Mouse (Mus musculus): ENCODE results near the gene Vamp1. TPM values are rescaled to one million over a fixed set of nuclear protein-coding genes. Genes with fewer than 3 reads are reported as not detected.

Gene Vamp1
- polyA plus RNA-seq, 1 experiment from 2014 or later, result 1.7 TPM

DNA sequence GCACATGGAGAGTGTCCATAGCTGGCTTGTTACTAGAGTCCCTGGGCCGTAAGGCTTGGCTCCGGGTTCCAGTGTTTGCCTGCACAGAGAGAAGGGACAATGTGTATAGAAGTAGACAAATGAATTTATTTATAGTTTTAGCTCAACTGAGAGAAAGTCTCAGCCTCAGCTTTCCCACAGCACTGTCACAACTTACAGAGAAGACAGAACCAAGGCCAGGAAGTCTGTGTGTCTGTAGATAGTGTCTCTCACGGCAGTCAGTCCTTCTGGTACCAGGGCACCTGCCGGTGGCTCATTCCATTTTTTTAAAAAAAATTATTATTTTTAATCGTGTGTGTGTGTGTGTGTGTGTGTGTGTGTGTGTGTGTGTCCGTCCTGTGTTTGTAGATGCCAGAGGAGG lies 17.2 kb downstream of the Vamp1 start:
- WGBS, result 50% methylated on average over 6 of the region's 6 CpGs
- H3K4me2 ChIP-seq, result peak overlapping the region; percentile 80
- H3K27me3 ChIP-seq (replicated peaks; ENCODE audit: control insufficient read depth, insufficient read depth, low read length), result no peaks in the 10 kb centered on the region
- peaks cover 15% of the 10 kb centered on the region for H3K4me1 ChIP-seq (replicated peaks; ENCODE audit: control insufficient read depth, insufficient read depth, low read length)
- H3K9ac ChIP-seq (ENCODE audit: low read depth, low read length), result peak overlapping the region; percentile 71; the same call in 1 of the 2 replicates
- no peak for DNase-seq (ENCODE audit: low spot score)
- H3K27ac ChIP-seq (ENCODE audit: low read depth, low read length), result peak overlapping the region; percentile 57; the same call in 1 of the 2 replicates
- no peaks in the 10 kb centered on the region for H3K36me3 ChIP-seq (ENCODE audit: control insufficient read depth, insufficient read depth, low read length)
- ATAC-seq (replicated peaks; ENCODE audit: low FRiP score), result no peak
- H3K9me3 ChIP-seq (ENCODE audit: control insufficient read depth, low read length), result no peaks in the 10 kb centered on the region
- H3K4me3 ChIP-seq (ENCODE audit: low read depth, low read length), result peak overlapping the region; percentile 58

DNA sequence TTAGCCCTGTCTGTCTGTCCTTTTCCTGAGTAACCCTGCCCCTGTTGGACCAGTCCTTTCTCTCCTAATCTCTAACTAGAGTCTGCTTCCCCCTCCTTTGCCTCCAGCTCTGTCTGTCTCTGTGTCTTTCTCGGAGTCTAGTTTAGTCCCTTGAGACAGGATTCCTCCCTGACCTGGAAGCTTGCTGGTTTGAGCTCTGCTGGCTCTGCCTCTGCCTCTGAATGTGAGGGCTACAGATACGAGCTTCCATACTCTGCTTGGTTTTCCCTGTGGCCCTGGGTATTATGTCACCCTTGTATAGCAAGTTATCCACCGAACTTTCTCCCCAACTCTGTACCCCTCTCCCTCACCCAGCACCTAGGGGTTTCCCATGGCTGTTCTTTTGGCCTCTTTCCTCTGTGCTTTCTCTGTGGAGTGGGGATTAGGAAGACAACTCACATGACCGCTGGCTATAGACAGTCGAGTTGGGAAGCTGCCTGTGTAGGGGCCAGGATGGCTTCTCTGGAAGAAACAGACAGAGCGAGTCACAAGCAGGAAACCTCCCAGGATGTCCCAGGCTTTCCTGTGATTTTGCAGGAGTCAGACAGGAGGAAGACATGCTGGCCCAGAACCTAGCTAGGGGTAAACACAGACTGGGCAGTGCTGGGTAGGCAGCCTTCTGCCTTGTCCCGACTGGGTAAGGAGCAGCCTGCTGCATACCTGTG lies 18.6 kb downstream of the Vamp1 start:
- DNase-seq (ENCODE audit: low spot score) (no peak), ATAC-seq (replicated peaks; ENCODE audit: low FRiP score) (no peak)
- Histone ChIP-seq H3K4me2 (no peak overlapping the region), H3K27me3 (replicated peaks; ENCODE audit: control insufficient read depth, insufficient read depth, low read length) (no peaks in the 10 kb centered on the region), H3K9ac (ENCODE audit: low read depth, low read length) (0 out of 2 replicates have a peak overlapping the region, but pooled peaks have one; percentile 12), H3K36me3 (ENCODE audit: control insufficient read depth, insufficient read depth, low read length) (no peaks in the 10 kb centered on the region), H3K4me1 (replicated peaks; ENCODE audit: control insufficient read depth, insufficient read depth, low read length) (peaks cover 15% of the 10 kb centered on the region), H3K27ac (ENCODE audit: low read depth, low read length) (no peak overlapping the region), H3K9me3 (ENCODE audit: control insufficient read depth, low read length) (no peaks in the 10 kb centered on the region), H3K4me3 (ENCODE audit: low read depth, low read length) (no peak overlapping the region)
- WGBS, result 56% methylated on average over 7 of the region's 7 CpGs

DNA sequence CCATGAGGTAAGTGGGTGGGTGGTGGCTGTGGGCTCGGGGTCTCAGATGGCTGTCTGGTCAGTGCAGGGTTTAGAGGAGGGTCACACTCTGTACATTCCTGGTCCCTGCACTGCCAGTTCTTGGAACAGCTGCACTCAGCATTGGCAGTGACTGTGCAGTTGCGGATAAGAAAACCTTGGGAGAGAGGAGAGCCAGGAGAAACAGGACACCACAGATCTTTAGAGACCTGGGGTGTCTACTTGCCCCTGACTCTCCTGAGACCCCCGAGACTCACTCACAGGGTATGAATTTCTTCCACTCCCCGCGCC lies 19.1 kb downstream of the Vamp1 start:
- H3K4me1 ChIP-seq (replicated peaks; ENCODE audit: control insufficient read depth, insufficient read depth, low read length), result peaks cover 15% of the 10 kb centered on the region
- H3K27ac ChIP-seq (ENCODE audit: low read depth, low read length), result no peak overlapping the region
- 0 out of 2 replicates have a peak overlapping the region, but pooled peaks have one; percentile 12 for H3K9ac ChIP-seq (ENCODE audit: low read depth, low read length)
- no peak overlapping the region for H3K4me2 ChIP-seq
- DNase-seq (ENCODE audit: low spot score) (no peak), ATAC-seq (replicated peaks; ENCODE audit: low FRiP score) (no peak)
- H3K9me3 ChIP-seq (ENCODE audit: control insufficient read depth, low read length), result no peaks in the 10 kb centered on the region
- H3K36me3 ChIP-seq (ENCODE audit: control insufficient read depth, insufficient read depth, low read length), result no peaks in the 10 kb centered on the region
- WGBS, result 67% methylated on average over 5 of the region's 5 CpGs
- no peak overlapping the region for H3K4me3 ChIP-seq (ENCODE audit: low read depth, low read length)
- no peaks in the 10 kb centered on the region for H3K27me3 ChIP-seq (replicated peaks; ENCODE audit: control insufficient read depth, insufficient read depth, low read length)

- no peak for DNase-seq (ENCODE audit: low spot score)
- Histone ChIP-seq H3K4me3 (ENCODE audit: low read depth, low read length) (no peak overlapping the region), H3K4me2 (no peak overlapping the region), H3K27ac (ENCODE audit: low read depth, low read length) (no peak overlapping the region), H3K36me3 (ENCODE audit: control insufficient read depth, insufficient read depth, low read length) (no peaks in the 10 kb centered on the region), H3K9ac (ENCODE audit: low read depth, low read length) (no peak overlapping the region), H3K9me3 (ENCODE audit: control insufficient read depth, low read length) (no peaks in the 10 kb centered on the region), H3K27me3 (replicated peaks; ENCODE audit: control insufficient read depth, insufficient read depth, low read length) (no peaks in the 10 kb centered on the region), H3K4me1 (replicated peaks; ENCODE audit: control insufficient read depth, insufficient read depth, low read length) (peaks cover 15% of the 10 kb centered on the region)
- 82% methylated on average over 6 of the region's 6 CpGs for WGBS
- ATAC-seq (replicated peaks; ENCODE audit: low FRiP score), result no peak
Measured at GRCm38 (mm10) chr6:125236341-125236740, 21.0 kb downstream of the Vamp1 start.

- DNase-seq (ENCODE audit: low spot score), result no peak
- WGBS, result 65% methylated on average over 6 of the region's 6 CpGs
- Histone ChIP-seq H3K9ac (ENCODE audit: low read depth, low read length) (no peak within 1 kb of the TSS), H3K9me3 (ENCODE audit: control insufficient read depth, low read length) (no peaks in the 10 kb centered on the region), H3K36me3 (ENCODE audit: control insufficient read depth, insufficient read depth, low read length) (no peaks in the 10 kb centered on the region), H3K4me2 (no peak within 1 kb of the TSS), H3K27me3 (replicated peaks; ENCODE audit: control insufficient read depth, insufficient read depth, low read length) (no peaks in the 10 kb centered on the region), H3K4me3 (ENCODE audit: low read depth, low read length) (no peak within 1 kb of the TSS), H3K4me1 (replicated peaks; ENCODE audit: control insufficient read depth, insufficient read depth, low read length) (peaks cover 15% of the 10 kb centered on the region), H3K27ac (ENCODE audit: low read depth, low read length) (no peak within 1 kb of the TSS)
- no peak for ATAC-seq (replicated peaks; ENCODE audit: low FRiP score)
Measured at GRCm38 (mm10) chr6:125236782-125237181, 21.4 kb downstream of the Vamp1 start, which contains the start of gene Cd27. Gene Cd27, minus strand, starts transcription at chr6:125237010.

DNA sequence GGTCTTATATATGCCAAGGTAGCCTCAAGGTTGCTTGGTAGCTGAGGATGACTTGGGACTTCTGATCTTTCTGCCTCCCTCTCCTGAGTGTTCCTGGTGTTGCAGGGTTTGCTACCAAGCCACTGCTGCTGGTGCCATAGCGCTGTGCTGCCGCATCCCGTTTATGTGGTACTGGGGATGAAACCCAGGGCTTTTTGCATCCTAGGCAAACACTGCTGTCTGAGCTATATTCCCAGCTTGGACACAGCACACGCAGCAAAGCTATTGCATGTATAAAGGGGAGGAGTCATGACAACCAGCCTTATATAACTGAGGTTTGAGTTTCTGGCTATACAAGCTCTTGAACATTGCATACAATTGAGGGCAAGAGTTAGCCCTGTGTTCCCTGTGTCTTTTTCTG lies 22.1 kb downstream of the Vamp1 start:
- ATAC-seq (replicated peaks; ENCODE audit: low FRiP score) (no peak), DNase-seq (ENCODE audit: low spot score) (no peak)
- Histone ChIP-seq H3K4me2 (no peak overlapping the region), H3K9me3 (ENCODE audit: control insufficient read depth, low read length) (no peaks in the 10 kb centered on the region), H3K36me3 (ENCODE audit: control insufficient read depth, insufficient read depth, low read length) (no peaks in the 10 kb centered on the region), H3K9ac (ENCODE audit: low read depth, low read length) (no peak overlapping the region), H3K4me3 (ENCODE audit: low read depth, low read length) (no peak overlapping the region), H3K27ac (ENCODE audit: low read depth, low read length) (no peak overlapping the region), H3K27me3 (replicated peaks; ENCODE audit: control insufficient read depth, insufficient read depth, low read length) (no peaks in the 10 kb centered on the region), H3K4me1 (replicated peaks; ENCODE audit: control insufficient read depth, insufficient read depth, low read length) (peaks cover 9% of the 10 kb centered on the region)
- WGBS, result 86% methylated on average over 4 of the region's 4 CpGs

GRCm38 (mm10) chr6:125238396-125238795 lies 23.0 kb downstream of the Vamp1 start:
- DNase-seq (ENCODE audit: low spot score), result no peak

DNA sequence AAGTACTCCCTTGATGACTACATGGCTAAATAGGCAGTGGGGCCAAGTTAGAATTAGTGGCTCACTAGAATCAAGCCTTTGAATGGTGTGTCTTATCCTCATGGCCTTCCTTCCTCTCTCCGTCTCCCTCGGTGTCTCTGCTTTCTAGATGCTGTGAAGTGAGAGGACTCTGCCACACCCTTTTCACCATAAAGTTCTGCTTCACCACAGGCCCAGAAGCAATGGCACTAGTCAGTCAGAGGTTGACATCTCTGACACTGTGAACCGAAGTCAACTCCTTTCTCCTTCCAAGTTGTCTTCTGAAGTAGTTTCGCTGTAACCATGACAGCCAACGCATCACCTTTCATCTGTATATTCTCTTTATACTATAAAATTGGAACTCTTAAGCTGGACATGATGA lies 24.2 kb downstream of the Vamp1 start:
- no peak for ATAC-seq (replicated peaks; ENCODE audit: low FRiP score)
- Histone ChIP-seq H3K27me3 (replicated peaks; ENCODE audit: control insufficient read depth, insufficient read depth, low read length) (no peaks in the 10 kb centered on the region), H3K4me3 (ENCODE audit: low read depth, low read length) (no peak overlapping the region), H3K27ac (ENCODE audit: low read depth, low read length) (no peak overlapping the region), H3K9ac (ENCODE audit: low read depth, low read length) (no peak overlapping the region), H3K4me1 (replicated peaks; ENCODE audit: control insufficient read depth, insufficient read depth, low read length) (no peaks in the 10 kb centered on the region), H3K9me3 (ENCODE audit: control insufficient read depth, low read length) (no peaks in the 10 kb centered on the region), H3K4me2 (no peak overlapping the region), H3K36me3 (ENCODE audit: control insufficient read depth, insufficient read depth, low read length) (no peaks in the 10 kb centered on the region)
- no peak for DNase-seq (ENCODE audit: low spot score)
- 85% methylated on average over 5 of the region's 5 CpGs for WGBS

More at GRCm38 (mm10) chr6:125238396-125238795, 23.0 kb downstream of the Vamp1 start:
- Histone ChIP-seq H3K27ac (ENCODE audit: low read depth, low read length) (no peak overlapping the region), H3K36me3 (ENCODE audit: control insufficient read depth, insufficient read depth, low read length) (no peaks in the 10 kb centered on the region), H3K4me2 (no peak overlapping the region), H3K4me1 (replicated peaks; ENCODE audit: control insufficient read depth, insufficient read depth, low read length) (no peaks in the 10 kb centered on the region; the same call in none of the 2 replicates), H3K9ac (ENCODE audit: low read depth, low read length) (no peak overlapping the region), H3K9me3 (ENCODE audit: control insufficient read depth, low read length) (no peaks in the 10 kb centered on the region), H3K4me3 (ENCODE audit: low read depth, low read length) (no peak overlapping the region), H3K27me3 (replicated peaks; ENCODE audit: control insufficient read depth, insufficient read depth, low read length) (no peaks in the 10 kb centered on the region)
- ATAC-seq (replicated peaks; ENCODE audit: low FRiP score), result no peak
- 43% methylated on average over 6 of the region's 6 CpGs for WGBS

DNA sequence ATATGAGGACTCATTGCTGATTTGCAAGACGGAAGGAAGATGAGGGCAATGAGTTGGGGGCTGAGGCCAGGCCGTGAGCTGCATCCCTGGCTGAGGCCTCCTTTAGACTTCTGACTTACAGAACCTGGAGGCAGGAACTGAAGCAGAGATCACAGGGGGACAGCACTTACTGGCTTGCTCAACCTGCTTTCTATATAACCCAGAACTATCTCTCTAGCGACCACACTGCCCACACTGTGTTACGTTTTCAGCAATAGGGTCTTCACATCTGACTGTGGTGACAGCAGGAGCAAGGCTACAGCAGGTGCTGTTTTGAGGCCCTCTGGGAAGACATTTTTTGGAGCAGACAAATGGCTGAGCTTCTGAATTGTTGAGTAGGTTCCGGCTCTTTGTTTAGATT lies 25.3 kb downstream of the Vamp1 start:
- H3K4me1 ChIP-seq (replicated peaks; ENCODE audit: control insufficient read depth, insufficient read depth, low read length), result no peaks in the 10 kb centered on the region
- H3K36me3 ChIP-seq (ENCODE audit: control insufficient read depth, insufficient read depth, low read length), result no peaks in the 10 kb centered on the region
- 86% methylated on average over 5 of the region's 5 CpGs for WGBS
- ATAC-seq (replicated peaks; ENCODE audit: low FRiP score) (no peak), DNase-seq (ENCODE audit: low spot score) (no peak)
- no peak overlapping the region for H3K4me3 ChIP-seq (ENCODE audit: low read depth, low read length)
- H3K9me3 ChIP-seq (ENCODE audit: control insufficient read depth, low read length), result no peaks in the 10 kb centered on the region
- no peak overlapping the region for H3K4me2 ChIP-seq
- H3K27ac ChIP-seq (ENCODE audit: low read depth, low read length), result no peak overlapping the region
- no peak overlapping the region for H3K9ac ChIP-seq (ENCODE audit: low read depth, low read length)
- no peaks in the 10 kb centered on the region for H3K27me3 ChIP-seq (replicated peaks; ENCODE audit: control insufficient read depth, insufficient read depth, low read length)
